Mouse (Mus musculus) forelimb bud, embryonic 11.5 days (tissue): ENCODE results near the gene Gm20918.
"Not testable (repeated sequence)": the region's sequence is repeated elsewhere in the genome, so short reads cannot be mapped to it uniquely, and the experiment has no call there.

Experiments used
- DNase-seq: peaks from one replicate; pipeline ENCODE4 v3.0.0-alpha.2; 2012; ENCODE audit warnings: low read depth, low spot score

The Gm20918 gene

DNA sequence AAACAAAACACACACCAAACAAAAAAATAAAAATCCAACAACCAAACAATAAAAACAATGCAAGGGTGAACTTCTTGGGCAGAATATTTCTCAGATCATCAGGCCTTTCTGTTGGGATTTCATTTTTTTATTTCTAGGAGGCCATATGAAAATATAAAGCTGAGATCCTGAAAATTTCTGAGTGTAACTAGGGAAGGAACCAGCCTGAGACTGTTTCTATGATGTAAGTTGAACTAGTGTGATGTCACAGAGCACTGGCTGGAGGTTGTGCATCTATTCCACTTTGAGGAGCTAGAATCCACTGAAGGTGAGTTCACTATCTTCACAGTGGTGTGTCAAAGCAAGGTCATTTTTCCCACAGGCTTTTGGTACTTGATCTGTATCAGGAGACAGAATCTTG is at the start of gene Gm20918:
TSS of gene Gm20918 (plus strand) at position 301 of the 400 bp plus-strand sequence.
- not testable (repeated sequence) for DNase-seq
